Mouse (Mus musculus): ENCODE measurements around the gene Myadm. TPM values are rescaled to one million over a fixed set of nuclear protein-coding genes. Genes with fewer than 3 reads are reported as not detected.
A peak's percentile ranks its signal among the peaks of the same experiment; 100 is the strongest.

The Myadm gene
- polyA plus RNA-seq, 2 experiments = 21.5 to 23.1 TPM

GRCm38 (mm10) chr7:3304298-3304697 is 15.4 kb downstream of the Myadm start:
- no peak for ATAC-seq (ENCODE audit: insufficient read depth)
- no peak overlapping the region for H3K27ac ChIP-seq
- no peaks in the 10 kb centered on the region for H3K9me3 ChIP-seq (ENCODE audit: control insufficient read depth, low read length)
- 0 out of 4 replicates have a peak, but pooled peaks cover 0 to 2% of the 10 kb centered on the region in 2 experiments for H3K4me1 ChIP-seq (replicated peaks; ENCODE audit: control insufficient read depth in 2 of 2, insufficient read depth in 2 of 2, low read length in 1 of 2)
- H3K9ac ChIP-seq (replicated peaks) = no peak overlapping the region
- WGBS (ENCODE audit: insufficient replicate concordance) = 7% methylated on average over 8 of the region's 10 CpGs
- H3K4me2 ChIP-seq (ENCODE audit: low read depth) = no peak overlapping the region
- no peaks in the 10 kb centered on the region for H3K36me3 ChIP-seq (replicated peaks; ENCODE audit: control insufficient read depth, insufficient read depth, low read depth)
- TF ChIP-seq EP300 (IDR thresholded peaks at IDR 0.05; ENCODE audit: low read depth) (no peak), CTCF (IDR thresholded peaks at IDR 0.05; ENCODE audit: low read depth) (no peak)
- H3K27me3 ChIP-seq (ENCODE audit: control insufficient read depth, insufficient read depth, low read length) = peaks cover 45% of the 10 kb centered on the region
- no peak for DNase-seq (ENCODE audit: low read depth in 3 of 3, low spot score in 3 of 3)
- no peak overlapping the region for H3K4me3 ChIP-seq (ENCODE audit: insufficient read depth in 1 of 2, low read depth in 2 of 2, low read length in 2 of 2)

- H3K36me3 ChIP-seq (replicated peaks; ENCODE audit: control insufficient read depth, insufficient read depth, low read depth) = no peaks in the 10 kb centered on the region
- no peak overlapping the region for H3K9ac ChIP-seq (replicated peaks)
- H3K4me2 ChIP-seq (ENCODE audit: low read depth) = no peak overlapping the region
- no peak for ATAC-seq (ENCODE audit: insufficient read depth)
- DNase-seq (ENCODE audit: low read depth in 3 of 3, low spot score in 3 of 3) = no peak
- 49% methylated on average over 3 of the region's 3 CpGs for WGBS (ENCODE audit: insufficient replicate concordance)
- TF ChIP-seq CTCF (IDR thresholded peaks at IDR 0.05; ENCODE audit: low read depth) = no peak
- no peak for TF ChIP-seq EP300 (IDR thresholded peaks at IDR 0.05; ENCODE audit: low read depth)
- peaks cover 37% of the 10 kb centered on the region for H3K27me3 ChIP-seq (ENCODE audit: control insufficient read depth, insufficient read depth, low read length)
- 0 out of 4 replicates have a peak, but pooled peaks cover 0 to 2% of the 10 kb centered on the region in 2 experiments for H3K4me1 ChIP-seq (replicated peaks; ENCODE audit: control insufficient read depth in 2 of 2, insufficient read depth in 2 of 2, low read length in 1 of 2)
- H3K9me3 ChIP-seq (ENCODE audit: control insufficient read depth, low read length) = no peaks in the 10 kb centered on the region
- no peak overlapping the region for H3K4me3 ChIP-seq (ENCODE audit: insufficient read depth in 1 of 2, low read depth in 2 of 2, low read length in 2 of 2)
- no peak overlapping the region for H3K27ac ChIP-seq
Observed at GRCm38 (mm10) chr7:3306400-3306799, 17.5 kb downstream of the Myadm start.

- TF ChIP-seq CTCF (IDR thresholded peaks at IDR 0.05; ENCODE audit: low read depth) = no peak
- TF ChIP-seq EP300 (IDR thresholded peaks at IDR 0.05; ENCODE audit: low read depth) = no peak
- Histone ChIP-seq H3K4me3 (ENCODE audit: insufficient read depth in 1 of 2, low read depth in 2 of 2, low read length in 2 of 2) (no peak overlapping the region), H3K27me3 (ENCODE audit: control insufficient read depth, insufficient read depth, low read length) (peaks cover 15% of the 10 kb centered on the region), H3K4me2 (ENCODE audit: low read depth) (no peak overlapping the region), H3K4me1 (replicated peaks; ENCODE audit: control insufficient read depth in 2 of 2, insufficient read depth in 2 of 2, low read length in 1 of 2) (no peaks in the 10 kb centered on the region), H3K36me3 (replicated peaks; ENCODE audit: control insufficient read depth, insufficient read depth, low read depth) (no peaks in the 10 kb centered on the region), H3K9ac (replicated peaks) (no peak overlapping the region), H3K27ac (no peak overlapping the region), H3K9me3 (ENCODE audit: control insufficient read depth, low read length) (no peaks in the 10 kb centered on the region)
- DNase-seq (ENCODE audit: low read depth in 3 of 3, low spot score in 3 of 3) (no peak), ATAC-seq (ENCODE audit: insufficient read depth) (no peak)
- 38% methylated on average over 4 of the region's 4 CpGs for WGBS (ENCODE audit: insufficient replicate concordance)
Observed at GRCm38 (mm10) chr7:3308646-3309045, 19.8 kb downstream of the Myadm start.

GRCm38 (mm10) chr7:3310233-3310632 is 21.4 kb downstream of the Myadm start:
- H3K27me3 ChIP-seq (ENCODE audit: control insufficient read depth, insufficient read depth, low read length) = peaks cover 3% of the 10 kb centered on the region; the same call in 1 of the 2 replicates
- DNase-seq (ENCODE audit: low read depth in 3 of 3, low spot score in 3 of 3) (no peak), ATAC-seq (ENCODE audit: insufficient read depth) (no peak)
- no peak overlapping the region for H3K4me2 ChIP-seq (ENCODE audit: low read depth)
- 0 out of 2 replicates have a peak, but pooled peaks have one; percentile 4 for TF ChIP-seq CTCF (IDR thresholded peaks at IDR 0.05; ENCODE audit: low read depth)
- TF ChIP-seq EP300 (IDR thresholded peaks at IDR 0.05; ENCODE audit: low read depth) = no peak
- H3K36me3 ChIP-seq (replicated peaks; ENCODE audit: control insufficient read depth, insufficient read depth, low read depth) = no peaks in the 10 kb centered on the region
- no peak overlapping the region for H3K27ac ChIP-seq
- 75% methylated on average over 7 of the region's 7 CpGs for WGBS (ENCODE audit: insufficient replicate concordance)
- no peaks in the 10 kb centered on the region for H3K9me3 ChIP-seq (ENCODE audit: control insufficient read depth, low read length)
- no peak overlapping the region for H3K9ac ChIP-seq (replicated peaks)
- no peak overlapping the region for H3K4me3 ChIP-seq (ENCODE audit: insufficient read depth in 1 of 2, low read depth in 2 of 2, low read length in 2 of 2)
- no peaks in the 10 kb centered on the region for H3K4me1 ChIP-seq (replicated peaks; ENCODE audit: control insufficient read depth in 2 of 2, insufficient read depth in 2 of 2, low read length in 1 of 2)

GRCm38 (mm10) chr7:3313571-3313970 is 24.7 kb downstream of the Myadm start:
- WGBS (ENCODE audit: insufficient replicate concordance) = 68% methylated on average over 8 of the region's 8 CpGs
- H3K4me2 ChIP-seq (ENCODE audit: low read depth) = no peak overlapping the region
- TF ChIP-seq CTCF (IDR thresholded peaks at IDR 0.05; ENCODE audit: low read depth) (no peak), EP300 (IDR thresholded peaks at IDR 0.05; ENCODE audit: low read depth) (no peak)

More at GRCm38 (mm10) chr7:3313571-3313970, 24.7 kb downstream of the Myadm start:
- no peak overlapping the region for H3K9ac ChIP-seq (replicated peaks)
- DNase-seq (ENCODE audit: low read depth in 3 of 3, low spot score in 3 of 3) (no peak), ATAC-seq (ENCODE audit: insufficient read depth) (no peak)
- H3K36me3 ChIP-seq (replicated peaks; ENCODE audit: control insufficient read depth, insufficient read depth, low read depth) = no peaks in the 10 kb centered on the region
- H3K27me3 ChIP-seq (ENCODE audit: control insufficient read depth, insufficient read depth, low read length) = no peaks in the 10 kb centered on the region
- H3K4me1 ChIP-seq (replicated peaks; ENCODE audit: control insufficient read depth in 2 of 2, insufficient read depth in 2 of 2, low read length in 1 of 2) = no peaks in the 10 kb centered on the region
- no peak overlapping the region for H3K4me3 ChIP-seq (ENCODE audit: insufficient read depth in 1 of 2, low read depth in 2 of 2, low read length in 2 of 2)
- H3K9me3 ChIP-seq (ENCODE audit: control insufficient read depth, low read length) = no peaks in the 10 kb centered on the region
- no peak overlapping the region for H3K27ac ChIP-seq

Measured in liver, embryonic 14.5 days (tissue).